Mouse (Mus musculus): ENCODE results near the gene Tex36. TPM values are rescaled to one million over a fixed set of nuclear protein-coding genes. Genes with fewer than 3 reads are reported as not detected.
A peak's percentile ranks its signal among the peaks of the same experiment; 100 is the strongest.

Gene Tex36
- polyA plus RNA-seq, 1 experiment from 2014 or later: 0.32 TPM

GRCm38 (mm10) chr7:133569194-133569880 lies 32.6 kb downstream of the Tex36 start:
- ATAC-seq (ENCODE audit: insufficient read depth) (no peak), DNase-seq (no peak)
- TF ChIP-seq CTCF (IDR thresholded peaks at IDR 0.05; ENCODE audit: low read depth): no peak
- no peak overlapping the region for H3K27ac ChIP-seq (ENCODE audit: low read depth)
- 78% methylated on average over 16 of the region's 16 CpGs for WGBS
- H3K4me2 ChIP-seq: no peak overlapping the region
- no peaks in the 10 kb centered on the region for H3K4me1 ChIP-seq (ENCODE audit: insufficient read depth)
- H3K36me3 ChIP-seq (ENCODE audit: insufficient read depth): no peaks in the 10 kb centered on the region
- no peak overlapping the region for H3K9ac ChIP-seq
- H3K4me3 ChIP-seq (ENCODE audit: low read depth, low read length): no peak overlapping the region
- no peaks in the 10 kb centered on the region for H3K9me3 ChIP-seq (ENCODE audit: low read depth, low read length)
- H3K27me3 ChIP-seq (ENCODE audit: insufficient read depth, low read length): no peaks in the 10 kb centered on the region

DNA sequence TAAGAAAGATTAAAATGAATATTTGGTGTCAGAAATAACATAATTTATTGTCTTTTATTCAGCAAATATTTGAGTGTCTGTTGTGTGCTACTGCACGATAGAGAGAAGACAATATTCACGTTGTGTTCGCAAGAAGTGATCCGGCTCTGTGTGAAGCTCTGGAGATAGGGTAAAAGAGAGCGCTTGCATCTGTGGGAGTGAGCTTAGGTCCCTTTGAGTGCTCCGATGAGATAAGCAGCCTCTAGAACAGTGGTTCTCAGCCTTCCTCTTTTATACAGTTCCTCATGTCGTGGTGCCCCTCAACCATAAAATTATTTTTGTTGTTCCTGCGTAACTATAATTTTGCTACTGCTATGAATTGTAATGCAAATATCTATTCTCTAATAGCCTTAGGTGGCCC lies 37.4 kb downstream of the Tex36 start:
- H3K9me3 ChIP-seq (ENCODE audit: low read depth, low read length): no peaks in the 10 kb centered on the region
- ATAC-seq (ENCODE audit: insufficient read depth) (no peak), DNase-seq (no peak)
- H3K9ac ChIP-seq: no peak overlapping the region
- no peaks in the 10 kb centered on the region for H3K4me1 ChIP-seq (ENCODE audit: insufficient read depth)
- H3K27ac ChIP-seq (ENCODE audit: low read depth): no peak overlapping the region
- H3K36me3 ChIP-seq (ENCODE audit: insufficient read depth): no peaks in the 10 kb centered on the region
- no peak for TF ChIP-seq CTCF (IDR thresholded peaks at IDR 0.05; ENCODE audit: low read depth)
- H3K4me2 ChIP-seq: no peak overlapping the region
- H3K4me3 ChIP-seq (ENCODE audit: low read depth, low read length): no peak overlapping the region
- no peaks in the 10 kb centered on the region for H3K27me3 ChIP-seq (ENCODE audit: insufficient read depth, low read length)
- WGBS: 81% methylated on average over 8 of the region's 8 CpGs

DNA sequence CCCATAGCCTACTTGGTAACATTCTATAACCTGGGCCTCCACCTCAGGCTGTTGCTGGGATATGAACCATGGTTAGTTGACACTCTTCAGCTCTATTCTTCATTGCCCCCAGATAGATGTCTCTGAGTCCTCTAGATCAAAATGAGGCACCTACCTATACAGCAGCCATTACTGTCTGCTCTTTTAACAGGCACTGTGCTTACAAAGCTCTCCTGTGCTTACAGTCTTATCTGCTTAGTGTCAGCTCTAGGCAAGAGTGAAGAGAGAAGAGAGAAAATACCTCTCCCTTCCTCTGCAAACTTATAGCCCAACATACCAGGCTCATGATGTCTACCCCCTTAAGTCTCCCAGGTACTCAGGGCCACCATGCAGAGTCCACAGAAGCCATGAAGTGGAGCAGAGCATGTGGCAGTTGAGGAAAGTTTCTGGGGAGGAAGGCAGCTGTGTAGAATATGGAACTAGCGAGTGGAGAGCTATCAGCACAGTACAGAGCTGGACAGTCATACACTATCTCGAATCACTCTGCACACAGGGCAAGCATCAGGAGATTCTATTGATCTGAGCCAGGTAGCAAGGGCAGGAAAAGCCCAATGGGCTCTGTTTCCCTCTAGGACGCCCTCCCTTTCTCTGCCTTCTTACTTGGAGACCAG lies 38.7 kb downstream of the Tex36 start:
- WGBS: 79% methylated on average over 3 of the region's 3 CpGs

GRCm38 (mm10) chr7:133555786-133556492 lies 46.0 kb downstream of the Tex36 start:
- Histone ChIP-seq H3K9me3 (ENCODE audit: low read depth, low read length) (no peaks in the 10 kb centered on the region), H3K4me2 (no peak overlapping the region), H3K27ac (ENCODE audit: low read depth) (no peak overlapping the region), H3K27me3 (ENCODE audit: insufficient read depth, low read length) (no peaks in the 10 kb centered on the region), H3K9ac (no peak overlapping the region), H3K36me3 (ENCODE audit: insufficient read depth) (no peaks in the 10 kb centered on the region), H3K4me3 (ENCODE audit: low read depth, low read length) (no peak overlapping the region), H3K4me1 (ENCODE audit: insufficient read depth) (no peaks in the 10 kb centered on the region)
- DNase-seq (peak; percentile 57), ATAC-seq (ENCODE audit: insufficient read depth) (no peak)
- peak; percentile 63 for TF ChIP-seq CTCF (IDR thresholded peaks at IDR 0.05; ENCODE audit: low read depth)
- WGBS: 59% methylated on average over 8 of the region's 8 CpGs

More for the DNA sequence above, 38.7 kb downstream of the Tex36 start:
- Histone ChIP-seq H3K4me3 (ENCODE audit: low read depth, low read length) (no peak overlapping the region), H3K9me3 (ENCODE audit: low read depth, low read length) (no peaks in the 10 kb centered on the region), H3K4me1 (ENCODE audit: insufficient read depth) (no peaks in the 10 kb centered on the region), H3K9ac (no peak overlapping the region), H3K36me3 (ENCODE audit: insufficient read depth) (no peaks in the 10 kb centered on the region), H3K27ac (ENCODE audit: low read depth) (no peak overlapping the region), H3K27me3 (ENCODE audit: insufficient read depth, low read length) (no peaks in the 10 kb centered on the region), H3K4me2 (no peak overlapping the region)
- no peak for ATAC-seq (ENCODE audit: insufficient read depth)
- TF ChIP-seq CTCF (IDR thresholded peaks at IDR 0.05; ENCODE audit: low read depth): no peak
- no peak for DNase-seq

DNA sequence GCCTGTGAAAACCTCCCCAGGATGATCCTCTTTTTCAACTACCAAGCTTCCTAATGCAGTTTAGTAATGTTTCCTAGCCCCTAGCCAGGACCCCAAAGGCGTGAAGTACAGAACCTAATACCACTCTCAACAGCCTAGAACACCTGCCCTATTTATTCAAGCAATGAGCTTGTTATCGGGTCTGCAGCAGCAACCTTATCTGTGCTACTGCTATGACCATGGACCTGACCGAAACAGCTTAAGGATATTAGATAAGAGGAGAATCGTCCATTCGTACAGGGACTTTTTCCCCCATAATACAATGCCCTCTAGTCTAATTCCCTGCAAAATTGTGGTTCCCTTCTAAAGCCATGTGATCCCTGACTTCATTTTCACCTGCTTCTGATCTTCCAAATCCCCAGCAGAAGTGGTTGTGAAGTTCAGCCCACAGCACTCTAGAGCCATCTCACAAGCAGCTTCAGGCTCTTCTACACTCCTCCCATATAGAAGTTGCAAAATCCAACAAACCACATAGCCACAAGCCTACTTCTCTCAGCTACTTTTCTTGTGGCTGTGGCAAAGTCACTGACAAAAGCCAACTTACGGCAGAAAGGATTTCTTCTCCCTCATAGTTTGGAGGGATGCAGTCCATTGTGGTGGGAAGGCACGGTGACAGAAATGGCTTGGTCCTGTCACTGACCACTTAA lies 49.5 kb downstream of the Tex36 start:
- no peak overlapping the region for H3K9ac ChIP-seq
- H3K9me3 ChIP-seq (ENCODE audit: low read depth, low read length): no peaks in the 10 kb centered on the region
- H3K4me3 ChIP-seq (ENCODE audit: low read depth, low read length): no peak overlapping the region
- no peaks in the 10 kb centered on the region for H3K4me1 ChIP-seq (ENCODE audit: insufficient read depth)
- 78% methylated on average over 7 of the region's 7 CpGs for WGBS
- DNase-seq (no peak), ATAC-seq (ENCODE audit: insufficient read depth) (no peak)
- H3K4me2 ChIP-seq: no peak overlapping the region
- no peaks in the 10 kb centered on the region for H3K36me3 ChIP-seq (ENCODE audit: insufficient read depth)
- TF ChIP-seq CTCF (IDR thresholded peaks at IDR 0.05; ENCODE audit: low read depth): no peak
- no peak overlapping the region for H3K27ac ChIP-seq (ENCODE audit: low read depth)
- H3K27me3 ChIP-seq (ENCODE audit: insufficient read depth, low read length): no peaks in the 10 kb centered on the region

GRCm38 (mm10) chr7:133551000-133551399 lies 51.0 kb downstream of the Tex36 start:
- H3K4me1 ChIP-seq (ENCODE audit: insufficient read depth): no peaks in the 10 kb centered on the region
- no peak overlapping the region for H3K4me3 ChIP-seq (ENCODE audit: low read depth, low read length)
- H3K9me3 ChIP-seq (ENCODE audit: low read depth, low read length): no peaks in the 10 kb centered on the region
- H3K36me3 ChIP-seq (ENCODE audit: insufficient read depth): no peaks in the 10 kb centered on the region
- H3K9ac ChIP-seq: no peak overlapping the region
- no peak for DNase-seq
- TF ChIP-seq CTCF (IDR thresholded peaks at IDR 0.05; ENCODE audit: low read depth): no peak
- 57% methylated on average over 2 of the region's 2 CpGs for WGBS
- H3K4me2 ChIP-seq: no peak overlapping the region
- no peaks in the 10 kb centered on the region for H3K27me3 ChIP-seq (ENCODE audit: insufficient read depth, low read length)
- no peak overlapping the region for H3K27ac ChIP-seq (ENCODE audit: low read depth)
- no peak for ATAC-seq (ENCODE audit: insufficient read depth)

DNA sequence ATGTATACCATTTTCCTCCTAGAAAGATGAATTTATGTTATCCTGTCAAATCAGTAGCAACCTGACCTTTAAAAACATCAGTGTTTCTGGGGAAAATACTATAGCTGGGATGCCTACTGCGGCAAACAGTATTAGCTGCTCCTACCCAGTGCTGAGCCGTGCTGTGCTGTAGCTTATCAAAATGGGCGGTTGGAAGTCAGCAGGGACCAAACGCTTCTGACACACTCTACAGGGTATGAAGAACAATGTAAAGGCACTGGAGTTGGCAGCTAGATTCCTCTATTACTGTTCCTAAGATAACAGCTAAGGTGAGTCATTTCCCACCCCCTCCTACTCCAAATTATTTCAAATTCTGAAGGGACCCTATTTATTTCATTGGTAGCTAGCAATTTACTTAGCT lies 53.5 kb downstream of the Tex36 start:
- WGBS: 80% methylated on average over 4 of the region's 4 CpGs

More for the DNA sequence above, 53.5 kb downstream of the Tex36 start:
- H3K9ac ChIP-seq: no peak overlapping the region
- no peak overlapping the region for H3K4me2 ChIP-seq
- H3K4me1 ChIP-seq (ENCODE audit: insufficient read depth): no peaks in the 10 kb centered on the region
- H3K27ac ChIP-seq (ENCODE audit: low read depth): no peak overlapping the region
- no peak for DNase-seq
- H3K4me3 ChIP-seq (ENCODE audit: low read depth, low read length): no peak overlapping the region
- no peaks in the 10 kb centered on the region for H3K9me3 ChIP-seq (ENCODE audit: low read depth, low read length)
- no peak for ATAC-seq (ENCODE audit: insufficient read depth)
- TF ChIP-seq CTCF (IDR thresholded peaks at IDR 0.05; ENCODE audit: low read depth): no peak
- no peaks in the 10 kb centered on the region for H3K27me3 ChIP-seq (ENCODE audit: insufficient read depth, low read length)
- no peaks in the 10 kb centered on the region for H3K36me3 ChIP-seq (ENCODE audit: insufficient read depth)

Data from lung, embryonic 14.5 days (tissue).